8 mouse cellular contexts compared by ENCODE assay signal in genomic region chr2:80580311-80580961, GRCm38 (mm10). TPM values are rescaled to one million over a fixed set of nuclear protein-coding genes. Genes with fewer than 3 reads are reported as not detected.
DNase-seq lines count a peak whose midpoint lies in the region; ATAC-seq lines count a peak whose summit lies in the region.

No protein-coding gene starts in this region.

- no peaks in the 10 kb centered on the region for H3K27me3 ChIP-seq in heart, embryonic 15.5 days
- no peaks in the 10 kb centered on the region for H3K27me3 ChIP-seq in limb, embryonic 13.5 days
- no peaks in the 10 kb centered on the region for H3K27me3 ChIP-seq in midbrain, embryonic 16.5 days (ENCODE audit: control insufficient read depth, insufficient read depth, low read depth, low read length)

- H3K27ac ChIP-seq in heart, embryonic 15.5 days: peak overlapping the region; percentile 93
- peak overlapping the region; percentile 95 for H3K27ac ChIP-seq in limb, embryonic 13.5 days
- peak overlapping the region; percentile 98 for H3K27ac ChIP-seq in midbrain, embryonic 16.5 days (ENCODE audit: low read length)

- H3K9ac ChIP-seq in heart, embryonic 15.5 days: peak overlapping the region; percentile 84
- peak overlapping the region; percentile 98 for H3K9ac ChIP-seq in limb, embryonic 13.5 days
- peak overlapping the region; percentile 99 for H3K9ac ChIP-seq in midbrain, embryonic 16.5 days (ENCODE audit: low read depth, low read length)

- H3K9me3 ChIP-seq in heart, embryonic 15.5 days (replicated peaks): no peaks in the 10 kb centered on the region
- H3K9me3 ChIP-seq in limb, embryonic 13.5 days: no peaks in the 10 kb centered on the region
- no peaks in the 10 kb centered on the region for H3K9me3 ChIP-seq in midbrain, embryonic 16.5 days (replicated peaks; ENCODE audit: control insufficient read depth, low read length, poor library complexity, severe bottlenecking)

- WGBS in heart, embryonic 15.5 days: 0% methylated on average over 62 of the region's 65 CpGs
- WGBS in limb, embryonic 13.5 days: under 1% methylated on average over 50 of the region's 65 CpGs
- WGBS in midbrain, embryonic 16.5 days: under 1% methylated on average over 52 of the region's 65 CpGs

- peak; percentile 31 to 44 for DNase-seq in left cerebral cortex, adult 18-20 months (ENCODE audit: low spot score in 2 of 2)
- DNase-seq in left cerebral cortex, adult 11 months (ENCODE audit: low spot score): no peak
- peak; percentile 49 for DNase-seq in R1 (ENCODE audit: low read depth, low spot score)
- peak; percentile 60 for DNase-seq in embryo, embryonic 10.5 days (ENCODE audit: low spot score)
- peak; percentile 20 to 60 for DNase-seq in urinary bladder, postnatal 4 days (ENCODE audit: low spot score in 2 of 2)

- H3K4me2 ChIP-seq in heart, embryonic 15.5 days: peak overlapping the region; percentile 64
- H3K4me2 ChIP-seq in limb, embryonic 13.5 days (replicated peaks): peak overlapping the region; percentile 76
- H3K4me2 ChIP-seq in midbrain, embryonic 16.5 days (ENCODE audit: low read length): peak overlapping the region; percentile 75

- H3K4me1 ChIP-seq in heart, embryonic 15.5 days (replicated peaks): peaks cover 15% of the 10 kb centered on the region
- peaks cover 14% of the 10 kb centered on the region for H3K4me1 ChIP-seq in limb, embryonic 13.5 days
- peaks cover 15% of the 10 kb centered on the region for H3K4me1 ChIP-seq in midbrain, embryonic 16.5 days (ENCODE audit: control insufficient read depth, insufficient read depth, low read length)

- H3K36me3 ChIP-seq in heart, embryonic 15.5 days: no peaks in the 10 kb centered on the region
- no peaks in the 10 kb centered on the region for H3K36me3 ChIP-seq in limb, embryonic 13.5 days
- H3K36me3 ChIP-seq in midbrain, embryonic 16.5 days (ENCODE audit: control insufficient read depth, insufficient read depth, low read length): no peaks in the 10 kb centered on the region

- H3K4me3 ChIP-seq in heart, embryonic 15.5 days: peak overlapping the region; percentile 62
- H3K4me3 ChIP-seq in limb, embryonic 13.5 days: peak overlapping the region; percentile 89
- peak overlapping the region; percentile 94 for H3K4me3 ChIP-seq in midbrain, embryonic 16.5 days (ENCODE audit: low read depth, low read length)

- ATAC-seq in heart, embryonic 15.5 days (replicated peaks; ENCODE audit: insufficient number of reproducible peaks, insufficient read depth, low FRiP score, low read depth): peak; percentile 59
- peak; percentile 62 for ATAC-seq in limb, embryonic 13.5 days (ENCODE audit: low FRiP score, low read depth)
- peak; percentile 76 for ATAC-seq in midbrain, embryonic 16.5 days

RNA-seq across cellular contexts. Expression of gene Nckap1, which starts 0.7 kb away (rescaled TPM):
- 100 to 1,000 TPM; 412 to 413 TPM for total RNA-seq in left cerebral cortex, adult 18-20 months (2021)
- 50.4 and 56.8 TPM in 2 replicates for polyA plus RNA-seq in heart, embryonic 15.5 days (2015; fragmentation: Nextera tagmentation; extraction: Ambion mirVana)
- 63.0 and 64.1 TPM in 2 replicates for polyA plus RNA-seq in limb, embryonic 13.5 days (2015; fragmentation: Nextera tagmentation; extraction: Ambion mirVana)
- polyA plus RNA-seq in midbrain, embryonic 16.5 days (2015; fragmentation: Nextera tagmentation; extraction: Ambion mirVana): 92.3 and 99.6 TPM in 2 replicates

RNA-seq across cellular contexts. Expression of gene Dusp19, which starts 36.4 kb away (rescaled TPM):
- total RNA-seq in left cerebral cortex, adult 18-20 months (2021): 10 to 100 TPM; 21.2 to 24.7 TPM
- polyA plus RNA-seq in heart, embryonic 15.5 days (2015; fragmentation: Nextera tagmentation; extraction: Ambion mirVana): 9.3 and 10.6 TPM in 2 replicates
- 16.9 and 17.1 TPM in 2 replicates for polyA plus RNA-seq in limb, embryonic 13.5 days (2015; fragmentation: Nextera tagmentation; extraction: Ambion mirVana)
- polyA plus RNA-seq in midbrain, embryonic 16.5 days (2015; fragmentation: Nextera tagmentation; extraction: Ambion mirVana): 17.8 and 18.0 TPM in 2 replicates

RNA-seq across cellular contexts. Expression of gene Nup35, which starts 36.6 kb away (rescaled TPM):
- 10 to 100 TPM; 15.8 to 17.1 TPM for total RNA-seq in left cerebral cortex, adult 18-20 months (2021)
- 18.4 and 21.9 TPM in 2 replicates for polyA plus RNA-seq in heart, embryonic 15.5 days (2015; fragmentation: Nextera tagmentation; extraction: Ambion mirVana)
- 48.0 and 51.8 TPM in 2 replicates for polyA plus RNA-seq in limb, embryonic 13.5 days (2015; fragmentation: Nextera tagmentation; extraction: Ambion mirVana)
- 55.8 and 55.9 TPM in 2 replicates for polyA plus RNA-seq in midbrain, embryonic 16.5 days (2015; fragmentation: Nextera tagmentation; extraction: Ambion mirVana)
